Mouse (Mus musculus) embryo, embryonic 11 days (tissue): ENCODE data around the gene Vps36.

ENCODE experiments used
- DNase-seq: peaks from one replicate; pipeline ENCODE4 v3.0.0-alpha.2; 2015

The Vps36 gene

GRCm38 (mm10) chr8:22226361-22226760, 33.8 kb downstream of the Vps36 start:
- no peak for DNase-seq

- peak; percentile 82 for DNase-seq
Observed at GRCm38 (mm10) chr8:22227061-22227877, 34.7 kb downstream of the Vps36 start, which contains the start of gene Thsd1. Gene Thsd1 (plus strand): TSS chr8:22227313.

GRCm38 (mm10) chr8:22228621-22229020, 36.0 kb downstream of the Vps36 start:
- peak; percentile 6 for DNase-seq

- DNase-seq = no peak
Observed at GRCm38 (mm10) chr8:22242986-22243385, 50.4 kb downstream of the Vps36 start.

GRCm38 (mm10) chr8:22245663-22246062, 53.1 kb downstream of the Vps36 start:
- DNase-seq = no peak

- DNase-seq = no peak
Observed at GRCm38 (mm10) chr8:22247956-22248355, 55.3 kb downstream of the Vps36 start.

GRCm38 (mm10) chr8:22249080-22249479, 56.5 kb downstream of the Vps36 start:
- DNase-seq = no peak

GRCm38 (mm10) chr8:22258946-22259450, 66.4 kb downstream of the Vps36 start:
- DNase-seq = no peak

- no peak for DNase-seq
Observed at GRCm38 (mm10) chr8:22259531-22259930, 66.9 kb downstream of the Vps36 start.

GRCm38 (mm10) chr8:22260091-22260722, 67.6 kb downstream of the Vps36 start:
- no peak for DNase-seq

- DNase-seq = no peak
Observed at GRCm38 (mm10) chr8:22262267-22262666, 69.7 kb downstream of the Vps36 start.

- DNase-seq = no peak
Observed at GRCm38 (mm10) chr8:22264292-22264691, 71.7 kb downstream of the Vps36 start.

- no peak for DNase-seq
Observed at GRCm38 (mm10) chr8:22264787-22265186, 72.2 kb downstream of the Vps36 start.

- DNase-seq = no peak
Observed at GRCm38 (mm10) chr8:22265194-22265593, 72.6 kb downstream of the Vps36 start.

- DNase-seq = no peak
Observed at GRCm38 (mm10) chr8:22266809-22267208, 74.2 kb downstream of the Vps36 start.
